Mouse (Mus musculus) gastrocnemius, postnatal 10 days (tissue): ENCODE results near the gene Man1c1. TPM values are rescaled to one million over a fixed set of nuclear protein-coding genes. Genes with fewer than 3 reads are reported as not detected.

Experiments used
- DNase-seq: peaks from one replicate; pipeline ENCODE4 v3.0.0; 2021; ENCODE audit warnings: mixed read lengths
- total RNA-seq, 2 experiments: library from RNA; stranded (reverse); gene quantifications; 2 replicates each; pipeline ENCODE4 v1.2.3; 2021

The Man1c1 gene
- total RNA-seq, 2 experiments from 2014 or later = 11.2 to 13.8 TPM

GRCm38 (mm10) chr4:134724974-134725373, 20.9 kb upstream of the Man1c1 start:
- no peak for DNase-seq

- DNase-seq = no peak
Observed at GRCm38 (mm10) chr4:134723251-134723650, 19.2 kb upstream of the Man1c1 start.

- DNase-seq = no peak
Observed at GRCm38 (mm10) chr4:134721076-134721475, 17.0 kb upstream of the Man1c1 start.

GRCm38 (mm10) chr4:134720371-134720770, 16.3 kb upstream of the Man1c1 start:
- no peak for DNase-seq

GRCm38 (mm10) chr4:134719489-134719888, 15.4 kb upstream of the Man1c1 start:
- no peak for DNase-seq

GRCm38 (mm10) chr4:134713937-134714336, 9.8 kb upstream of the Man1c1 start:
- DNase-seq = peak; percentile 86

- no peak for DNase-seq
Observed at GRCm38 (mm10) chr4:134705311-134705710, 1.2 kb upstream of the Man1c1 start.

- DNase-seq = no peak
Observed at GRCm38 (mm10) chr4:134704590-134704989, 500 bp upstream of the Man1c1 start.

- peak; percentile 58 for DNase-seq
Observed at GRCm38 (mm10) chr4:134702981-134703834, 882 bp downstream of the Man1c1 start.

GRCm38 (mm10) chr4:134701934-134702333, 2.2 kb downstream of the Man1c1 start:
- DNase-seq = peak; percentile 78

- no peak for DNase-seq
Observed at GRCm38 (mm10) chr4:134700911-134701310, 3.2 kb downstream of the Man1c1 start.

GRCm38 (mm10) chr4:134693202-134693940, 10.7 kb downstream of the Man1c1 start:
- no peak for DNase-seq

GRCm38 (mm10) chr4:134692388-134692787, 11.7 kb downstream of the Man1c1 start:
- DNase-seq = no peak

- no peak for DNase-seq
Observed at GRCm38 (mm10) chr4:134686022-134686661, 17.9 kb downstream of the Man1c1 start.

- no peak for DNase-seq
Observed at GRCm38 (mm10) chr4:134684637-134685338, 19.3 kb downstream of the Man1c1 start.

GRCm38 (mm10) chr4:134683892-134684291, 20.2 kb downstream of the Man1c1 start:
- no peak for DNase-seq

GRCm38 (mm10) chr4:134683008-134683407, 21.1 kb downstream of the Man1c1 start:
- no peak for DNase-seq

- no peak for DNase-seq
Observed at GRCm38 (mm10) chr4:134682423-134682822, 21.7 kb downstream of the Man1c1 start.

GRCm38 (mm10) chr4:134681819-134682218, 22.3 kb downstream of the Man1c1 start:
- DNase-seq = no peak

GRCm38 (mm10) chr4:134677556-134678508, 26.3 kb downstream of the Man1c1 start:
- DNase-seq = no peak

- no peak for DNase-seq
Observed at GRCm38 (mm10) chr4:134675800-134676199, 28.3 kb downstream of the Man1c1 start.
